In the genomic region with DNA sequence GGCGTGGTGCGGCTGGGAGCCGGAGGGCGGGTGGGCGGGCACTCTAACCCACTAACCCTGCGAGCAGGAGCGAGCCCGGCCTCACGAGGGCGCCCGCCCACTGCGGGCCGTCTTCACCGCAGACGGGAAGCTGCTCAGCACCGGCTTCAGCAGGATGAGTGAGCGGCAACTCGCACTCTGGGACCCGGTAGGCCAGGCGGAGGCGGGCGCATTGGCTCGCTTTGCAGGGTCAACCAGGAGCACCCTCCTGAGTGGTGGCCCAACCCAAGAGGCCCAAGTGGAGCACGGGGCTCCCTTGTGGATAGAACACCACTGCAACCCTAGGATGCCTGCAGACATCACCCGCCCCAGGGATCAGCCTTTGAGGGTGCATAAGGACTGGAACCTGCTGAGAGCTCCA, we compare ENCODE assay signal across 9 mouse cellular contexts. TPM values are rescaled to one million over a fixed set of nuclear protein-coding genes. Genes with fewer than 3 reads are reported as not detected.
DNase-seq lines count a peak whose midpoint lies in the region; ATAC-seq lines count a peak whose summit lies in the region.
"Had no signal": no experiment of that assay in that cellular context is flagged by ENCODE, and none has a peak within 500 bp of the region (broad histone marks: within the 10 kb centered on the region; RNA-seq: fewer than 3 reads in every experiment).

No protein-coding gene starts in this region.

- no peak overlapping the region for H3K27ac ChIP-seq in forebrain, embryonic 16.5 days (ENCODE audit: low read length)
- H3K27ac ChIP-seq in hindbrain, embryonic 11.5 days (ENCODE audit: low read depth, low read length), result no peak overlapping the region

- H3K9ac ChIP-seq in forebrain, embryonic 16.5 days (replicated peaks; ENCODE audit: low read depth, low read length), result no peak overlapping the region
- H3K9ac ChIP-seq in hindbrain, embryonic 11.5 days (ENCODE audit: low read depth, low read length), result no peak overlapping the region

- DNase-seq in cerebellum, postnatal 14 days, result peak; percentile 68 to 71
- DNase-seq in cerebellum, adult 11 months, result no peak
- peak; percentile 72 to 79 for DNase-seq in adrenal gland, adult 18-20 months (ENCODE audit: low spot score in 2 of 2)
- DNase-seq in hindbrain, embryonic 11.5 days (ENCODE audit: low spot score), result peak; percentile 57
- peak; percentile 50 to 71 for DNase-seq in layer of hippocampus, postnatal 25 days (ENCODE audit: extremely low spot score in 1 of 2, low spot score in 1 of 2)
- peak; percentile 86 to 88 for DNase-seq in lung, postnatal 4 days
- peak; percentile 77 to 78 for DNase-seq in spleen, postnatal 36 days (ENCODE audit: low spot score in 2 of 2)

- WGBS in forebrain, embryonic 16.5 days, result 3% methylated on average over 25 of the region's 25 CpGs
- 2% methylated on average over 25 of the region's 25 CpGs for WGBS in hindbrain, embryonic 11.5 days

- ATAC-seq in forebrain, embryonic 16.5 days, result 0 out of 2 replicates have a peak, but pooled peaks have one; percentile 14
- peak; percentile 22; the same call in 1 of the 2 replicates for ATAC-seq in hindbrain, embryonic 11.5 days (ENCODE audit: low FRiP score)
- ATAC-seq: Patski had no signal

- no peak overlapping the region for H3K4me2 ChIP-seq in forebrain, embryonic 16.5 days (ENCODE audit: low read length)
- no peak overlapping the region for H3K4me2 ChIP-seq in hindbrain, embryonic 11.5 days (replicated peaks; ENCODE audit: low read depth, low read length)

- H3K9me3 ChIP-seq in forebrain, embryonic 16.5 days (ENCODE audit: control insufficient read depth, low read length), result no peaks in the 10 kb centered on the region
- H3K9me3 ChIP-seq in hindbrain, embryonic 11.5 days (ENCODE audit: control insufficient read depth, low read length), result no peaks in the 10 kb centered on the region

- peaks cover 14% of the 10 kb centered on the region for H3K36me3 ChIP-seq in forebrain, embryonic 16.5 days (ENCODE audit: control insufficient read depth, insufficient read depth)
- peaks cover 4% of the 10 kb centered on the region; the same call in 1 of the 2 replicates for H3K36me3 ChIP-seq in hindbrain, embryonic 11.5 days (ENCODE audit: control insufficient read depth, insufficient read depth, low read length)

- peaks cover 38% of the 10 kb centered on the region for H3K27me3 ChIP-seq in forebrain, embryonic 16.5 days (replicated peaks; ENCODE audit: control insufficient read depth, insufficient read depth, low read length)
- H3K27me3 ChIP-seq in hindbrain, embryonic 11.5 days (ENCODE audit: control insufficient read depth, insufficient read depth, low read length), result peaks cover 29% of the 10 kb centered on the region
- H3K27me3 ChIP-seq: Patski had no signal

- peaks cover 17% of the 10 kb centered on the region for H3K4me1 ChIP-seq in forebrain, embryonic 16.5 days (replicated peaks; ENCODE audit: control insufficient read depth, insufficient read depth, low read length)
- peaks cover 7% of the 10 kb centered on the region; the same call in 1 of the 2 replicates for H3K4me1 ChIP-seq in hindbrain, embryonic 11.5 days (replicated peaks; ENCODE audit: control insufficient read depth, insufficient read depth, low read length)

- no peak overlapping the region for H3K4me3 ChIP-seq in forebrain, embryonic 16.5 days (replicated peaks; ENCODE audit: low read length)
- no peak overlapping the region for H3K4me3 ChIP-seq in hindbrain, embryonic 11.5 days (ENCODE audit: low read depth, low read length)

RNA-seq across cellular contexts. Expression of a gene that starts 4.9 kb away (rescaled TPM):
- total RNA-seq in adrenal gland, adult 18-20 months (2021), result 1 to 10 TPM; 2.0 to 2.9 TPM
- 0.11 TPM in 1 of 2 replicates, not detected in the other for polyA plus RNA-seq in forebrain, embryonic 16.5 days (2015; fragmentation: Nextera tagmentation; extraction: Ambion mirVana)
- polyA plus RNA-seq in hindbrain, embryonic 11.5 days (2014; fragmentation: Nextera tagmentation; extraction: Ambion mirVana), result 0.14 and 0.22 TPM in 2 replicates
- 10 to 100 TPM; 10.1 to 16.6 TPM for total RNA-seq in layer of hippocampus, postnatal 25 days (2021)

RNA-seq across cellular contexts. Expression of a gene that starts 22.3 kb away (rescaled TPM):
- total RNA-seq in adrenal gland, adult 18-20 months (2021), result 1 to 10 TPM; 7.9 to 8.3 TPM
- 33.1 and 38.4 TPM in 2 replicates for polyA plus RNA-seq in forebrain, embryonic 16.5 days (2015; fragmentation: Nextera tagmentation; extraction: Ambion mirVana)
- 13.1 and 13.9 TPM in 2 replicates for polyA plus RNA-seq in hindbrain, embryonic 11.5 days (2014; fragmentation: Nextera tagmentation; extraction: Ambion mirVana)
- total RNA-seq in layer of hippocampus, postnatal 25 days (2021), result 10 to 100 TPM; 87.3 to 93.8 TPM

RNA-seq across cellular contexts. Expression of a gene that starts 26.2 kb away (rescaled TPM):
- total RNA-seq in adrenal gland, adult 18-20 months (2021), result 10 to 100 TPM; 47.7 to 49.2 TPM
- polyA plus RNA-seq in forebrain, embryonic 16.5 days (2015; fragmentation: Nextera tagmentation; extraction: Ambion mirVana), result 14.1 and 16.3 TPM in 2 replicates
- polyA plus RNA-seq in hindbrain, embryonic 11.5 days (2014; fragmentation: Nextera tagmentation; extraction: Ambion mirVana), result 12.6 and 18.6 TPM in 2 replicates
- total RNA-seq in layer of hippocampus, postnatal 25 days (2021), result 100 to 1,000 TPM; 272 to 274 TPM

RNA-seq across cellular contexts. Expression of a gene that starts 47.8 kb away (rescaled TPM):
- 10 to 100 TPM; 16.7 to 27.6 TPM for total RNA-seq in adrenal gland, adult 18-20 months (2021)
- 1.4 and 1.8 TPM in 2 replicates for polyA plus RNA-seq in forebrain, embryonic 16.5 days (2015; fragmentation: Nextera tagmentation; extraction: Ambion mirVana)
- polyA plus RNA-seq in hindbrain, embryonic 11.5 days (2014; fragmentation: Nextera tagmentation; extraction: Ambion mirVana), result 2.1 and 3.0 TPM in 2 replicates
- total RNA-seq in layer of hippocampus, postnatal 25 days (2021), result 1 to 10 TPM; 1.4 to 1.6 TPM

RNA-seq across cellular contexts. Expression of a gene that starts 48.6 kb away (rescaled TPM):
- 10 to 100 TPM; 11.0 to 12.9 TPM for total RNA-seq in adrenal gland, adult 18-20 months (2021)
- polyA plus RNA-seq in forebrain, embryonic 16.5 days (2015; fragmentation: Nextera tagmentation; extraction: Ambion mirVana), result 13.0 and 14.9 TPM in 2 replicates
- polyA plus RNA-seq in hindbrain, embryonic 11.5 days (2014; fragmentation: Nextera tagmentation; extraction: Ambion mirVana), result 27.7 and 27.9 TPM in 2 replicates
- total RNA-seq in layer of hippocampus, postnatal 25 days (2021), result 1 to 10 TPM; 4.9 to 6.2 TPM

Comparison
In these comparisons a context has a peak if more than half of its experiments do, and no peak if none do; other contexts are left out.
1. RNA of a gene that starts 22.3 kb away (total RNA-seq): 87.3 to 93.8 TPM in layer of hippocampus, postnatal 25 days; 7.9 to 8.3 TPM in adrenal gland, adult 18-20 months; every median in the first group is over 4 times any median in the second.
2. RNA of a gene that starts 26.2 kb away (total RNA-seq): 272 to 274 TPM in layer of hippocampus, postnatal 25 days; 47.7 to 49.2 TPM in adrenal gland, adult 18-20 months; every median in the first group is over 4 times any median in the second.